Mouse (Mus musculus): ENCODE data around the gene Cdc42bpg.

- TF ChIP-seq CTCF (IDR thresholded peaks at IDR 0.05; ENCODE audit: insufficient read depth, low read depth, low read length), result no peak
- no peak for TF ChIP-seq POLR2A (IDR thresholded peaks at IDR 0.05; ENCODE audit: insufficient read depth, low read depth, low read length)
These were observed 1.7 kb downstream of the Cdc42bpg start for GRCm38 (mm10) chr19:6307733-6308531.
